Mouse (Mus musculus) heart, postnatal 10 days (tissue): Measurements from ENCODE around the gene Xlr3c. TPM values are rescaled to one million over a fixed set of nuclear protein-coding genes. Genes with fewer than 3 reads are reported as not detected.
"Not testable (repeated sequence)": the region's sequence is repeated elsewhere in the genome, so short reads cannot be mapped to it uniquely, and the experiment has no call there.

Experiments
- DNase-seq, 2 experiments: peaks; one replicate each; pipeline ENCODE4 v3.0.0; 2021
- intact Hi-C: fragments of 180-260 bp; cut with DNase I; formaldehyde crosslinking; loops from one replicate; pipeline ENCODE4 v1.15.1; 2025
- total RNA-seq, 2 experiments: library from RNA; stranded (reverse); gene quantifications; 2 replicates each; pipeline ENCODE4 v1.2.3; 2021

Gene Xlr3c
- not detected for total RNA-seq

DNA sequence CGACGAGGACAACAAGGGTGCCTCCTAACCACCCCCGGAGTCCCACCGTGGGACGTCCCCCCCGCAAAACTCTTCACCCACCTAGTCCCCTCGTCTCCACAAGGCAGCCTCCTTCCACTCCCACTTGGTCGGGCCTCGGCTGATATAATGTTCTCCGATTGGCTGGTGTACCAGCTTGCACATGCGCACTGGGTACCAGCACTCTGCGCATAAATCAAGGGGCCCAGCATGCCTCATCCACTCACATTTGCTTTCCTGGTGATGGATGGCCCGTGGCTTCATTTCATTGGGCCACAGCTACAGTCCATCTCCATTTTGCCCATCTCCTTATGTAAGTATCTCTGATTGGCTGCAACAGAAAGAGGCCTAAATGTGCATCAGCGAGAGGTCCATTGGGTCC, at the start of gene Xlr3c:
TSS of gene Xlr3c (minus strand) at position 121 of the 400 bp plus-strand sequence.
- intact Hi-C loops, DNase-seq: not testable (repeated sequence)

DNA sequence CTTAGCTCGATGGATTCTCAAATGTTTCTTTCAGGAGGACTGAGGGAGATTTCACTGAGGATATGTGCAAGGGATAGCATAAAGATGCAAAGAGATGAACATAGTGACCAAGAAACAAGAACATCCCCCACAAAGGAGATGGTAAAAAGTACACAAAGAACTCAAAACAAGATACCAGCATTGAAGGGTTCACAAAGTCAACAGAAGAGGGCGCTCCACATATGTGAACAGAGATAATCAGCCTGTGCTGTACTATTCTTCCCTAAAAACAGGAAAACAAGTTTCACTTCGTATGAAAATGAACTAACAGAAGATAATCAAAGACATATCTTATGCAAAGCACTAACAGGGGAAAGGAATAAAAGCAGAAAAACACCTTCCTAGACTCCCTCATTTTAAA, 47.3 kb upstream of the Xlr3c start:
- intact Hi-C loops: loop anchor here (5.0 kb wide), 2 partner anchors 120 to 185 kb away; no protein-coding TSS in a partner anchor
- DNase-seq: peak; percentile 23 to 47

DNA sequence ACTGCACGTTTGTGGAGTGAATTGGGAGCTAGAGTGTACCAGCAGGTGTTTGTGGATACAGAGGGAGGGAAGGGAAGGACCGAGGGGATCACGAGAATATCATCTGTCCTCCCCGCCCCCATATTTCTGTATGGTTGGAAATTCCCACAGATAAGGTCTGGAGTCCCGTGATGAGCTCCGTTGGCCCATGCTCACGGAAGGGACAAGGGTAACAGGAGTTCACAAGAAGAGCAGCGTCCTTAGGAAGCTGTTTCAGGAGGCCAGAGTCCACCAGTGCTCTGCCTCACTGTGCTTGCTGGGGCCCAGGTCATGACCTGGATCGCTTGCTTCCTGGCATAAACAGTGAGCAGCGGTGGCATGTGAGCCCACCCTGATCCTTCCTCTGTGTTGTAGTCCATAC, 30.6 kb upstream of the Xlr3c start:
- intact Hi-C loops, DNase-seq: not testable (repeated sequence)

DNA sequence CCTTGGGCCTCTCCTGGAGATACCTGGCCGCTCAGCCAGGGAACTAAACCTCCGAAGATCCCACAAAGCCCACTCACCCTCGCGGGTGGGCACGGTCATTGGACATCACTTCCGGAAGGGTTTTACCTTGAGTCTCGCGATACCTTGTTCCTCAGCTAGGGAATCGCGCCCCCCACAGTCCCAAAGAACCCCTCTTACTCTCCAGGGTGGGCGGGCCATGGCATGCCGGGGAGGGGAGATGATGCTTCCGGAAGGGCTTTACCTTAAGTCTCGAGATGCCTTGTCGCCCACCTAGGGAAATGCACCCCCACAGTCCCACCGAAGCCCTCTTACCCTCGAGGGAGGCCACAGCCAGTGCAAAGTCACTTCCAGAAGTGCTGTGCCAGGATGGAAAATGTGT, 27.7 kb upstream of the Xlr3c start, which contains the start of the genes Xlr5a and Xlr5c:
TSS of gene Xlr5a (minus strand) at position 101 of the 400 bp plus-strand sequence.
TSS of gene Xlr5c (minus strand) at position 101 of the 400 bp plus-strand sequence.
- DNase-seq, intact Hi-C loops: not testable (repeated sequence)

DNA sequence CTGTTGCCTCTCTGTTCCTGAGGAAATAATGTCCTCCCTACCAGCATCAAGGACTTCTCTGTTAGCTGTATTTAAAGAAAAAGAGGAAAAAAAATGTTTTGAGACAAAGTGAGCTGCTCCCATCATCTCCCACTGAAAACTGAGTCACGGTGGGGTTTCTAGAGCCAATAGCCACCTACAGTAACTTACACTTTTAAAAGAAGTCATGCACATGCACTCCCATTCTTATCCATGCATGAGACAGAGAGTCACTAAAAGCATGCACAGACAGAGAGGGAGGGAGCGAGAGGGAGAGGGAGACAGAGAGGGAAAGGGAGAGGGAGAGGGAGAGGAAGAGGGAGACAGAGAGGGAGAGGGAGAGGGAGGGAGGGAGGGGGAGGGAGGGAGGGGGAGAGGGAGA, 2.8 kb downstream of the Xlr3c start:
- intact Hi-C loops, DNase-seq: not testable (repeated sequence)

DNA sequence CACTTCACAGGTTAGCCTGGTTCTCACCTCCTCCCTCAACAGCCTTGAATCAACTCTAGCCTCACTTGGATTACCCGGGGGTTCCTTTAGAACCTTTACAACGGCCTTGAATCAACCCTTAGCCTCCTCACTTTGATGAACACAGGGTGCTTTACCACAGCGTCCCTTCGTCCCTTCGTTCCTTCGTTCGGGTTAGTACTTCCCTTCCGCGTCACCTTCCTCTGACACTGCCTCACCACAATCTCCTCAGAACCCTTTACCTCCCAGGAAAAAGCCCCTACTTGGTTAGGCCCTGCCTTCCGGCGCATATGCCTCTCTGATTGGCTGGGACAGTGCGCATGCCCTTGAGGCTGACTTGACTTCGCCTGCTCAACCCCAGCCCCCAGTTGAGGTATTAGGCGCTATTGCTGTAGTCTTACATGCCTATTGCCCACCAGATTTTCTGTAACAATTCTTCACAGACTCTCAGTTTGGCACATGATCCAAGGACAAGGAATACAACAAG, 22.3 kb downstream of the Xlr3c start, which contains the start of gene Xlr4c:
TSS of gene Xlr4c (minus strand) at position 310 of the 505 bp plus-strand sequence.
- DNase-seq, intact Hi-C loops: not testable (repeated sequence)

DNA sequence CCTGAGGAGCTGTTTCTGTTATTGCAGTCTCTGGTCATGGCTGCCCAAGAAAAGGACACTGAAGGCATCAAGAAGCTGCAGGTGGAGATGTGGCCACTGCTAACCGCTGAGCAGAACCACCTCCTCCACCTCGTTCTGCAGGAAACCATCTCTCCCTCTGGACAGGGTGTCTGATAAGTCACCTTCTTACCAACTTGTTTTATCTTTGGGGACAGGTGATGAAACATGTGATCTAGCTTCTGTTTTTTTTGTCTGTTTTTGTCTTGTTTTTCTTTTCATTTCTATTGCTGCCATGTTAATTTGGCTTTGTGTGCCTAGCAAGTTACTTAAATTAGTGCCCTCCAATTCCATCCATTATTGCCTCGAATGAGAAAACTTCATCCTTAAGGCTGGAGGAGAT, 35.9 kb downstream of the Xlr3c start:
- DNase-seq: no peak
- intact Hi-C loops: no loop called here

DNA sequence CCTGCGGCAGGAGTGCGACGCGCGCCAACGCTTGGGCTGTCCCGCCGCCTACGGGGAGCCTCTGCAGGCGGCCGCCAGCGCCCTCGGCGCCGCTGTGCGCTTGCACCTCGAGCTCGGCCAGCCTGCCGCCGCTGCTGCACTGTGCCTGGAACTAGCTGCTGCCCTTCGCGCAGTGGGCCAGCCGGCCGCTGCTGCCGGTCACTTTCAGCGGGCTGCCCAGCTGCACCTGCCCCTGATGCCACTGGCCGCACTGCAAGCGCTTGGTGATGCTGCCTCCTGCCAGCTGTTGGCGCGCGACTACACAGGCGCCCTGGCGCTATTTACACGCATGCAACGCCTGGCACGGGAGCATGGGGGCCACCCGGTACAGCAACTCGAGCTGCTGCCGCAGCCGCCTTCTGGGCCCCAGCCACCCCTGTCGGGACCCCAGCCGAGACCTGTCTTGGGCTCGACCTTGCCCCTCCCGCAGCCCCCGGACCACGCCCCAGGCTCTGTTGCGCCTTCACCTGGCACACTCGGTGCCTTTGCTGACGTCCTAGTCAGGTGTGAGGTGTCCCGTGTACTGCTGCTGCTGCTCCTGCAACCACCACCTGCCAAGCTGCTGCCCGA, 36.5 kb downstream of the Xlr3c start:
- peak; percentile 62 to 65 for DNase-seq
- intact Hi-C loops: no loop called here

DNA sequence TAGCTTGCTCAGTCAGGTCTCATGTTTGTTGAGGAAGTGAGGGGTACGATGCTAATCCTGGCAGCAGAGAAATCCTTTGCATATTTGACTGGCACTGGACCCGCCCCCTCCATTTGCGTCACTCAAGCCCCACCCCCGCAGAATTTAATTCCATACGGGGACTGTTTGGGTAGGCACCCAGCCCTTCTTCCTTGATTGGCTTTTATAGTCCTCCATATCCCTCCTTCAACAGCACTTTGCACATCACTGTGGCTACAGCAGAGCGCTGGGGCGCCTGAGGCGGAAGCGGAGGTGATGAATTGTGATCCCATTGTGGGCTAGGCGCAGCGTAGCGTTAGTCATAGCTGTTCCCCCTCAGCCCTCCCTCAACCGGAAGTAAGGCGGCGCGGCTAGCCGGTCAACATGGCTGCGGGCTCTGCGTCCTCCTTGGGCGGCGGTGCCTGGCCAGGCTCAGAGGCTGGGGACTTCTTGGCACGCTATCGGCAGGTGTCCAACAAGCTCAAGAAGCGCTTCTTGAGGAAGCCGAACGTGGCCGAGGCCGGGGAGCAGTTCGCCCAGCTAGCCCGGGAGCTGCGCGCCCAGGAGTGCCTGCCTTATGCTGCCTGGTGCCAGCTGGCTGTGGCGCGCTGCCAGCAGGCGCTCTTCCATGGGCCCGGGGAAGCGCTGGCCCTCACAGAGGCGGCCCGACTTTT, 37.1 kb downstream of the Xlr3c start, which contains the start of gene F8a:
TSS of gene F8a (plus strand) at position 378 of the 692 bp plus-strand sequence.
- DNase-seq: peak; percentile 84 to 85
- intact Hi-C loops: no loop called here

DNA sequence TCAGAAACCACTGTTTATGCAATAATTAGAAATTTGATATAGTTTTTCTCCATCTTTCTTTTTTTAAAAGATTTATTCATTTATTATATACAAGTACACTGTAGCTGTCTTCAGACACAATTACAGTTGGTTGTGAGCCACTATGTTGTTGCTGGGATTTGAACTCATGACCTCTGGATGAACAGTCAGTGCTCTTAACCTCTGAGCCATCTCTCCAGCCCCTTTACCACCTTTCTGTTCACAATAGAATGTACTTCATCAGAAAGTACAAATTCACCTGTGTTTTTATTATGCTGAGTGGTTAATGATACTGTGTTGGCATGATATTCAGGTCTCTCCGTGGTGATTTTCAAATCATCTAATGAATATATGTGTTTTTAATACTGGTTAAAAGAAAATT, 39.8 kb downstream of the Xlr3c start:
- intact Hi-C loops: no loop called here
- no peak for DNase-seq

DNA sequence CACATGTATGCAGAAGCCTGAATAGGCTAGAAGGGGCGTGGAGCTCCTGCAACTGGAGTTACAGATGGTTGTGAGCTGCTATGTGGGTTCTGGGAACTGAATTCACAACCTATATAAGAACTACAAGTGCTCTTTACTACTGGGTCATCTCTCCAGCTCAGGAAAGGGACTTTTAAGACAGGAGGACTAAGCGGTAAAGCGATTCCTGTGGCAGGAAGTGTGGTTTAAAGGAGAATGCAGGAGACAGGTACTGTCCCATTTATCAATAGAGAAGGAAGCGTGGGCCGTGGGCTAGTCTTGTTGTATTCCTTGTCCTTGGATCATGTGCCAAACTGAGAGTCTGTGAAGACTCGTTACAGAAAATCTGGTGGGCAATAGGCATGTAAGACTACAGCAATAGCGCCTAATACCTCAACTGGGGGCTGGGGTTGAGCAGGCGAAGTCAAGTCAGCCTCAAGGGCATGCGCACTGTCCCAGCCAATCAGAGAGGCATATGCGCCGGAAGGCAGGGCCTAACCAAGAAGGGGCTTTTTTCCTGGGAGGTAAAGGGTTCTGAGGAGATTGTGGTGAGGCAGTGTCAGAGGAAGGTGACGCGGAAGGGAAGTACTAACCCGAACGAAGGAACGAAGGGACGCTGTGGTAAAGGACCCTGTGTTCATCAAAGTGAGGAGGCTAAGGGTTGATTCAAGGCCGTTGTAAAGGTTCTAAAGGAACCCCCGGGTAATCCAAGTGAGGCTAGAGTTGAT, 51.2 kb downstream of the Xlr3c start, which contains the start of gene Xlr4b:
TSS of gene Xlr4b (plus strand) at position 515 of the 746 bp plus-strand sequence.
- intact Hi-C loops, DNase-seq: not testable (repeated sequence)

Other genes with a start within 250 kb of the Xlr3c start
- under 1 TPM in 1 of 2 experiments, not detected in 1; 0.15 TPM for gene Pnma5, start 228.3 kb downstream of the Xlr3c start, total RNA-seq
- not detected for gene Pnma3, start 200.6 kb downstream of the Xlr3c start, total RNA-seq
- 1 to 10 TPM in 1 of 2 experiments, not detected in 1; 1.2 TPM for gene Xlr4a, start 182.9 kb downstream of the Xlr3c start, total RNA-seq
- 1 to 10 TPM in 1 of 2 experiments, under 1 TPM in 1; 0.98 to 1.8 TPM for gene Xlr3a, start 168.3 kb downstream of the Xlr3c start, total RNA-seq
- not detected for gene Gm14685, start 148.3 kb downstream of the Xlr3c start, total RNA-seq
- not detected for gene Xlr5b, start 116.6 kb downstream of the Xlr3c start, total RNA-seq
- not detected for gene DXBay18, start 115.9 kb downstream of the Xlr3c start, total RNA-seq
- gene Spin2d, start 88.4 kb downstream of the Xlr3c start, total RNA-seq: not detected
- 1 to 10 TPM; 2.8 to 3.3 TPM for gene Xlr3b, start 73.2 kb downstream of the Xlr3c start, total RNA-seq
- 1 to 10 TPM in 1 of 2 experiments, under 1 TPM in 1; 0.77 to 1.2 TPM for gene Xlr4b, start 51.1 kb downstream of the Xlr3c start, total RNA-seq
- 1 to 10 TPM; 5.8 to 7.3 TPM for gene F8a, start 37.1 kb downstream of the Xlr3c start, total RNA-seq
- gene Xlr4c, start 22.3 kb downstream of the Xlr3c start, total RNA-seq: not detected
- not detected for gene Xlr5a, start 27.6 kb upstream of the Xlr3c start, total RNA-seq
- not detected for gene Xlr5c, start 27.6 kb upstream of the Xlr3c start, total RNA-seq
- gene Gm45015, start 71.5 kb upstream of the Xlr3c start, total RNA-seq: not detected
- 1 to 10 TPM; 6.7 to 8.1 TPM for gene Zfp275, start 77.2 kb upstream of the Xlr3c start, total RNA-seq
- not detected for gene Gm18336, start 133.3 kb upstream of the Xlr3c start, total RNA-seq
- gene Zfp92, start 145.7 kb upstream of the Xlr3c start, total RNA-seq: not detected
- gene Trex2, start 170.0 kb upstream of the Xlr3c start, total RNA-seq: not detected
- 10 to 100 TPM; 14.5 to 16.3 TPM for gene Haus7, start 193.7 kb upstream of the Xlr3c start, total RNA-seq
- gene Bgn, start 218.2 kb upstream of the Xlr3c start, total RNA-seq: 100 to 1,000 TPM; 276 to 309 TPM
- gene Atp2b3, start 237.7 kb upstream of the Xlr3c start, total RNA-seq: under 1 TPM in 1 of 2 experiments, not detected in 1; 0.15 TPM